Mouse (Mus musculus): ENCODE results near the gene Marc1. TPM values are rescaled to one million over a fixed set of nuclear protein-coding genes. Genes with fewer than 3 reads are reported as not detected.

The Marc1 gene
- total RNA-seq, 2 experiments from 2014 or later = 0.36 TPM; not detected in 1

DNA sequence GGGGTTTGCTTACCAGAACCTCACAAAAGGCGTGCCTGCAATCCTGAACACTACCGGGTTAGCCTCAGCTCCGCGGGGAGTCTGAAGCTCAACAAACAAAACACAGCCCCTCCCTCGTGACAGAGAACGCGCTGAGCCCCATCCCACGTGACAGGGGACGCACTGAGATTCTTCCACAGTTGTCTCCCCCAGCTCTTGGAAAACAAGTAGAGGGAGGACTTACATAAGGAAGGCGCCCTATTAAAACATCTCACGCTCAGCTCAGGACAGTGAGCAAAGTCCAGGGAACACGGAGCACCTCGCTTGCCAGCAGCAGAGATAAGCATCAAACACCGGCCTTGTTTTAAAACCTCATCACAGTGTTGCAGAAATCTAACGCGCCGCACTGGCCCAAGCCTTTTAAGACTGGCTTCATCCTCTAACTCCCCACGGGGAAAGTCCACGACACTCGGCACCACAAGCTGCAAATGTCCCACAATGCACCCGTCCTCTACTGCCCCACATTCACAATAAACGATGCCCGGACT lies 16.1 kb upstream of the Marc1 start:
- peak in 1 of 2 experiments; percentile 54 for DNase-seq (ENCODE audit: low spot score in 2 of 2)
- intact Hi-C loops (cut with DNase I) = loop anchor here (10.0 kb wide), 1 partner anchor 368 kb away; no protein-coding TSS in a partner anchor

DNA sequence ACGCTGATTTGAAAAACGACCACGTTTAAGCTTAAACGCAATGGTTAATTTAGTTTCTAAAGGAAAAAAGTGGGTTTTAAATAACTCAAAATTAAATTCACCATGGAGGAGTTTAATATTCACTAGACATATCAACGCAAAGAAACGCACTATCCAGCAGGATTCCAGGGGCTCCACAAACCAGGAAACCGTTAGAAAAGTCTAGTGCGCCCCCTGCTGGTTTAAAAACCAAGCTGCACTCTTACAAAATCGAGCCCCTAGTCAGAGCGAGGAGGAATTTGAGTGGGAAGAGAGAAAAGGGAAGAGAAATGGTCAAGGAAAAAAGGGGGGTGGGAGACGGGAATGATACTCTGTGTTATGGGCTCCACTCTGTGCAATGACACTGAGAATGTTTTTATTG lies 14.0 kb upstream of the Marc1 start:
- intact Hi-C loops (cut with DNase I) = loop anchor here (10.0 kb wide), 1 partner anchor 370 kb away; no protein-coding TSS in a partner anchor
- peak; percentile 66 to 71 for DNase-seq (ENCODE audit: low spot score in 2 of 2)

DNA sequence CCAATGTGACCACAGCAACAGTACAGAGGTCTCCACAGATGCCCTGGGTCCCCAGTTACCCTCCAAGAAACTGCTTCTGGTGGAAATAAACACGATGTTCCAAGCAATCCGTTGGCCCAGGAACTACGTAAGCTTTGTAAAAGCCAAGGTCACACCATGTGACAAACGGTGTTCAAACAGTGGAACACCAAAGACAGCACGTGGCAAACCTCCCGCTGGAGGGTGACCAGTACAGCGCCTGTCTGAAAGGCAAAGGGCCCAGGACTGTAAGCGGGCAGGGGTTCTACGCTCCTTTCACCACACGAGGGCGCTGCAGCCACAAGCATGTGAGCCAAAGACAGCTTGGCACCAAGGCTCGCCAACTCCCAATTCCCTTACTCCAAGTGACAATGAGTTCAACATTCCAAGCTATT lies 13.3 kb upstream of the Marc1 start:
- intact Hi-C loops (cut with DNase I) = loop anchor here (10.0 kb wide), 1 partner anchor 370 kb away; no protein-coding TSS in a partner anchor
- peak; percentile 89 to 93 for DNase-seq (ENCODE audit: low spot score in 2 of 2)

DNA sequence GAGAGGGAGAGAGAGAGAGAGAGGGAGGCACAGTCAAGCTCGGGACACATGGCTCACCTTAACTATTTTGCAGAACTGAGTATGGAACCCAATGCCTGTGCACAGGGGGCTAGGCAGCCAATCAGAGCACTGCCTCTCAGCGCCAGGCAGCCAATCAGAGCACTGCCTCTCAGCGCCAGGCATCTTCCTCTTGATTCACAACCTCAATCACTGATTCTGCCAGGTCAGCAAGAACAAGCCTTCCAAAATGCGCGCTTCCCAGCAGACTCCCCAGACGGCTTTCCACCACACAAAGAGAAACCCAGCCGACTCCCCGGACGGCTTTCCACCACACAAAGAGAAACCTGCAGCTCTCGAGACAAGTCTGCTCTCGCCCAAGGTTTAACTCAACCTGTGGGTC lies 11.6 kb upstream of the Marc1 start:
- DNase-seq (ENCODE audit: low spot score in 2 of 2) = peak; percentile 62 to 72
- intact Hi-C loops (cut with DNase I) = loop anchor here (10.0 kb wide), 1 partner anchor 372 kb away; no protein-coding TSS in a partner anchor

DNA sequence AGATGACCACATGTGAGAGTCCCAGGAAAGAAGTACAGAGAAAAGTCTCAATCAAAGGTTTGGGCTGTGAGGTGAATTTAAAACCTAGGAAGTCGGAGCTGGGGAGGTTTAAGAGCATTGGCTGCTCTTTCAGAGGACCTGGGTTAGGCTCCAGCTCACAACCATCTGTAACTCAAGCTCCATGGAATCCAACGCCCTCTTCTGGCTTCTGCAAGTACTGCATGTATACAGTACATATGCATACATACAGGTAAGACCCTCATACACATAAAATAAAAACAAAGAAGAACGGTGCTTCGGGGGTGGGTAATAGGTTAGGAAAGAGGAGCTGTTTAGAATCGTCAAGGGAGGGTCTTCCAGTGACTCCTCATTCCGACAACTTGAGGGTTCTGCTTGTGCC lies 6.7 kb upstream of the Marc1 start:
- intact Hi-C loops (cut with DNase I) = no loop called here
- DNase-seq (ENCODE audit: low spot score in 2 of 2) = no peak

DNA sequence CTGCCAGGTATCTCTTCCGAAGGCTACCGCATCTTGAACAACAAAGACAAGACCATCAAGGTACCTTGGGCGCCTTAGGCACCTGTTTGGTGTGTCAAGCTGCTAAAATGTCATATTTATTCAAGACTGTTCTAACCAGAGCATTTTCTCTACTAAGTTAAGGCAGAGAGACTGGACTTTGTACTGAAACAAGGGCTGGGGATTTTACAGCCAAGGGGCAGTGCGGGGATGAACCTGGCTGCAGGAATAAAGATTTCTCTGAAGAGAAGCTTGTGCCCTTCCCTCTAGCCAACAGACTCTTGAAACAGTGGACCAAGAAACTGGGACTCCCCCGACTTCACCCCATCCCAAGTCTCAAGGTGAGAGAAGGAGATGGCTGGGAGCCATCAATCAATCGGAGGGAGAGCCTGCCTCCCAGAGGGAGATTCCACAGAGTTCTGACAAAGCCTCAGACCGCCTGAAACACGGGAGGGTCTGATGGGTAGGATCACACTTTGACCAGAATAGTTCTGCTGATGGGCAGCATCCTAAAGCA lies 670 bp upstream of the Marc1 start:
- intact Hi-C loops (cut with DNase I) = no loop called here
- no peak for DNase-seq (ENCODE audit: low spot score in 2 of 2)

DNA sequence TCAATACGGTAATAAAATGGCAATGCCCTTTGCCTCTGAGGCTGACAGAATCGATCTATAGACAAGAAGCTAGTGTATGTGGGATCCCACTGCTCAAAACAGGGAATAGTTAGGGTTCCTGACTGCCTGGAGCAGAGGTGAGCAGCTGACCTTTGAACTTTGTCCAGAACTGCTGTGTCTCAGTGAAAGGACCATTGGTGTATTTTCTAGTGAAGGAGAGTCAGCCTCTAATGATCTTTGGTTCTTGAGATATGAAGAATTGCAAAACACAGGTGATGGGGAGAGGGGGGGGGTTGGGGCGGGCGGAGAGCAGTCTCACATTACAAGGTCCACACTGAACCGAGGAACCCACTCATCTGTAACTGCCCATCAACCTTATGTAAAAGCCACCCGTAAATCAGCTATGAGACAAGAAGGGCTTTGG lies 1.5 kb downstream of the Marc1 start:
- DNase-seq (ENCODE audit: low spot score in 2 of 2) = no peak
- intact Hi-C loops (cut with DNase I) = no loop called here

DNA sequence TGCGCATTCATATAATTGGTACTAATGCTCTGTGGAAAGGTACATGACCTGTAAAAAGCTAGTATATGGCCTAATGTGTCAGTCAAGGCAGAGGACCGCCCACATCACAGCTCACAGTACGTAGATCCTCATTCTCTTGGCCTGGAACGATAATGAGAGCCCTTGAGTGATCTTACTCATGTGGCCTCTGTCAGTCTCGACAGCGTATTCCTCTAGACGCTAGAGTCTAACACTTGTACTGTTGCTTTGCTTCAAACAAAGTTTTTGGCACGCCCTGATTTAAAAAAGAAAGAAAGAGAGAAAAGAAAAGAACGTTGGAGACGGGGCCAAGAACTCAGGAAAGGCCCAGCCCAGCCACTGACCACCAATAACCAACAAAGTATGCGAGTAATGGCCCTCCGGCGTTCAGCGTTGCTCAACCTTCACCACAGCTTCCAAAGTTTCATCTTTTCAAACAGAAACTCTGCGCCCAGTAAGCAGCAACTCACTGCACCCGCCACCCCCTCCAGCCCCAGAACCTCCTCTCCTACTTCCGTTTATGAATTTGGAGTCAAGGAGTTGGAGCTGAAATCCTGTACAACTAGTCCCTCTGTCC lies 2.6 kb downstream of the Marc1 start:
- intact Hi-C loops (cut with DNase I) = no loop called here
- no peak for DNase-seq (ENCODE audit: low spot score in 2 of 2)

DNA sequence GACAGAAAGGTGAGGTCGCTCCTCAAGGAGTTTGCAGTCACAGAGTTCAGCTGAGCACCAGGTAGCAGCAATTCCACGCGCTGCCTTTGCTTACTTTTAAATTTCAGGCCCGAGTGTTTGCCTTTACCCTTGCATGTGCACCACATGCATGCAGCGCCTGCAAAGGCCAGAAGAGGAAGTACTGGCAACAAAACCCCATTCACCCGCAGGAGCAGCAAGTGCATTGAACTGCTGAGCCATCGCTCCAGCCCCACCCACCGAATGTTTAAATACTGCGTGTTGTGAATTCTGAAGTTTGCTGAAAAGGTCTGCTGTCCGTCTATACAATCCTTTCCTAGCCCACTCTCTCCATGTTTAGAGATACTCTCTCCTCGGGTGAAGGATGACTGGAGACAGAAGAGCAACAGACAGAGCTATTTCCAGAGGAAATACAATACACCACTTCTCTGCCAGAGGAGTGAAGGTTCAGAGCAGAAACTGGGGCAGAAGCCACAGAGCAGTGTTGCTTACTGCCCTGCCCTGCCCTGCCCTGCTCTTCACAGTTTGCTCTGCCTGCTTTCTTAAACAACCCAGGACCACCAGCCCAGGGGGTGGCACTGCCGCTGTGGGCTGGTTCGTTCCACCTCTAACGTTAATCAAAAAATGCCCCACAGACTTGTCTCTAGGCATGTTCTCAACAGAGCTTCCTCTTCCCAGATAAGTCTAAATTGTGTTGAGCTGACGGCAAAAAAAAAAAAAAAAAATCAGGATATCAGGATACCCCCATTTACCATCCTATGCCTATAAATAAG lies 3.3 kb downstream of the Marc1 start:
- DNase-seq (ENCODE audit: low spot score in 2 of 2) = peak in 1 of 2 experiments; percentile 21
- intact Hi-C loops (cut with DNase I) = no loop called here

DNA sequence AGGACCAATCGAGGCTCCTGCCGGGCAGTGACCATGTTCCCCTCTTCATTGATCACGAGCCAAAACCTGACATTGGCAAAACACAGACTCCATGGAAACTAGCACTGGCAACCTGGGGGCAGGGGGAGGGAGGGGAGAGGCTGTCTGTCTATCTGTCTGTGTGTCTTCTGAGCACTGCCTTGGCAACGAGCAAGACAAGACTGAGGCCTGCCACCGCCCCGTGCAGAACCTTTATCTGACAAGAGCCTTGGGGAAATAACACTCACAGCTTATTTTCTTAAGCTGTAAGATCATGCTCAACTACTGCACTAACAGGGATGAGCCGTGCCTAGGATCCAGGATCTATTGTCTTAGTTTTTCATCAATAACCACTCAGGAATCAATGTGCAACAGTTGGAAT lies 4.0 kb downstream of the Marc1 start:
- intact Hi-C loops (cut with DNase I) = no loop called here
- DNase-seq (ENCODE audit: low spot score in 2 of 2) = no peak

DNA sequence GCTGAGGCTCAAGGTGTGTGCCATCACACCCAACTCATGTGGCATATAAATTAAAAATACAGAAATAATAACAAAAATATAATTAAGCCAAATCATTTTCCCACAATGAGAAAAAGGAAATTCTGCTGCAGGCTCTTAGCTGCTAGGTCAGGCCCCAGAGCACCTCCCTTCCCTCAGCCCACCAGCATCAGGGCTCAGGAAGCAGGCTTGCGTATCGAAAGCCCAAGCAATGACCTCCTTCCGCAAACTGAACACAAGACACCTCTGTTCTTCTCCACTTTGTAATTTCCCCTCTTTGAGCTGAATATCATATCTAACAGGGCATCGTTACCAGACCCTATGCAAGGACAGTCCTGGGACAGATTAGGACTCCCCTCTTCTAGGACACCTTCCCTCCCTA lies 5.4 kb downstream of the Marc1 start:
- intact Hi-C loops (cut with DNase I) = no loop called here
- DNase-seq (ENCODE audit: low spot score in 2 of 2) = no peak

DNA sequence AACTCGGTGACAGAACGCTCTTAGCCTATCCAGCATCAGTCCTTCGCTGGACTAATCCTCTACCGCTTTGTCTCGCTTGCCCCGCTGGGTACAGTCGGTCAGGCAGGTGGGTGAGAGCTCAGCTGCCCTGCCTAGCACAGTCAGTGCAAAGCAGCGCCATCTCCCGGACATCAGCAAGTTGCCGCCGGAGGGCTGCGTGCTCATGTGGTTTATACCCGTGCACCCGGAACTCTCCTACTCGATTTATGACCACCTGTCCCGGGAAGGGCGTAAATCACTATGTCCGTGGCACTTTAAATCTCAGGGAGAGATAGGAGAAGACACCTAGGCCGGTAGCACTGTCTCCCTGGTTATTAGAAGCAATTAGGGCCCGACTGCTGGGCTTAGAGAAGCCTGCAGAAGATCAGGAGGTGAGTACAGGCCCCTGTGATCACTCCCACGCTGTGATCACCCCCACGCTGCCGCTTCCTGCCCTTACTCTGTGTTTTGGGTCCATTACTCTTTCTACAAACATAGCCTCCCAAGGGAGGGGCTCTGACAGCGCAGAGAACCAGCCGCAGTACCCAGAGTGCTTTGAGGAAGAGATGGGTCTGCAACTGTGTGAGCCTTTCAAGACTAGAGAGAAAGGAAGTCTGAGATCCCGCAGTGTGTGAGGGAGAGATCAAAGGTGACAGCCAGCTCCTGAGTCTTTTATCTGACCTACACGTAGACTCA lies 17.8 kb downstream of the Marc1 start:
- intact Hi-C loops (cut with DNase I) = no loop called here
- peak; percentile 22 to 25 for DNase-seq (ENCODE audit: low spot score in 2 of 2)

DNA sequence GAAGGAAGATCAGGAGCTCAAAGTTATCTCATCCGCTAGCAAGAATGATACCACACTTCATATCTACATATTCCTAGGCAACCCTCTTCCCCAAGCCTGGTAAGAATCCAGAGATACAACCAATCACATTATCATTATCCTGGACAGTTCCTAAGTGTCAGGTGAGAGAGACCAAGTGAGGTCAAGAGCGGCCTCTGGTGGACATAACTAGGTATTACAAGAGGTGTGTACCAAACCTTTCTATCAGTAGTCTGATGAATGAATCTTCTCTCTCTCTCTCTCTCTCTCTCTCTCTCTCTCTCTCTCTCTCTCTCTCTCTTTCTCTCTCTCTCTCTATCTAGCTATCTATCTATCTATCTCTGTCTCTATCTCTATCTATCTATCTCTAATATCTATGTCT lies 20.0 kb downstream of the Marc1 start:
- intact Hi-C loops (cut with DNase I) = no loop called here
- peak; percentile 47 to 64 for DNase-seq (ENCODE audit: low spot score in 2 of 2)

DNA sequence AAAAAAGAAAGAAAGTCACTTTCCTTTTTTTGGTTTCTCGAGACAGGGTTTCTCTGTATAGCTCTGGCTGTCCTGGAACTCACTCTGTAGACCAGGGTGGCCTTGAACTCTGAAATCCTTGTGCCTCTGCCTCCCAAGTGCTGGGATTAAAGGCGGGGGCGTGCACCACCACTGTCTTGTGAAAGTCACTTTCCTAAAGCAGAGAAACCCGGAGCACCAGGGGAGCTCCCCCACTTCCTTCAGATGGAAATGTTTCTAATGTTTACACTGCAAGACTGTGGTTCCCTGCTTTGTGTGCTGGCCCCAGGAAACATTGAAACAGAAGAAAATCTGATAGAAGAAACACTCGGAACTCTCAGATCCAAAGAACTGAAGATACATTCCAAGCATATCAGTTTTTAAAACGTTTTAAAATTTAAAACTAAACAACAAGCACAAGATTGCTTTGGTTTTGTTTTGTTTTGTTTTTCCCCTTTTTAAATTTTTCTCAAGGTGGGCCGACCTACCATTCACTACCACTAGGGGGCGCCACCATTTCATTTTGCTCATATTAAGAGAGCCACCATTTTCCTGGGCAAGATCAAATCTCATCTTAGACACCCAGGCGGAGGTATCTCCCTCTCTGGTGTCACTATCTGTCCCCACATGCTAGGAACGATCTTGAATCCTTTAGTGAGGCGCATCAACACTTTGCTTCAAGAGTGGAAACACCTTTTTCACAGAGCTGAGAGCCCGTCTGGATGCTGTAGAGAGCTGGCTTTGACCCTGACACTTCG lies 24.5 kb downstream of the Marc1 start:
- intact Hi-C loops (cut with DNase I) = no loop called here
- DNase-seq (ENCODE audit: low spot score in 2 of 2) = no peak

DNA sequence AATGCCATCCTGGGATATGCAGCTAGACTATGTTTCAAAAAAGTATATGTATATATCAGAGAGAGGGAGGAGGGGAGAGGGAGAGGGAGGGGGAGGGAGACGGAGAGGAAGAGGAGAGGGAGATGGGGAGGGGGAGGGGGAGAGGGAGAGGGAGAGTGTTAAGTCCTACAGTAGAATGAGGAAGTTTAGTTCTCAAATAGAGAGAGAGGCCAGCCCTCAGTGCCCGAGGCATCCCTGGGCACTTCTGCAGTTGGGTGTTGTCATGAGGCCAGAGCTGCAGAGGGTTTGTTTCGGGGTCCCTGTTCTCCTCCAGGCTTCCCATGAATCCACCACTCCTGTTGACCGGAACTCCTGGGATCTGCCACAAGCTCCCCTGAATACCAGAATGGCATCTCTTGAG lies 27.5 kb downstream of the Marc1 start:
- DNase-seq (ENCODE audit: low spot score in 2 of 2) = no peak
- intact Hi-C loops (cut with DNase I) = no loop called here

DNA sequence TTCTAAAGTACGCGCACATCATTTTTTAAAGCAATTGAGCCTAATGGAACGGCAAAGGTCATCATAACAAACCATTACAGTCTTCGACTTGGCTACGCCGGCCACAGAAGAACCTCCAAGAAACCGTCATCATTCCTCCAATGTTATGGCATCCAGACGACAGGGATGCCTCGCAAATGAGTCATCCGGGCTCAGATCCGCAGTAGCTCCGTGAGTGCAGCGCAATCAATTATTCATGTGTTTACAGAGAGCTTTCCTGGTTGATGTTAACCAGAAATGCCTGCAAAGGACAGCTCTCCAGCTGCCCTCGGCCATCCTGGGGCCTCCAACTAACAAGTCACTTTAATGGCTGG lies 29.0 kb downstream of the Marc1 start:
- intact Hi-C loops (cut with DNase I) = no loop called here
- DNase-seq (ENCODE audit: low spot score in 2 of 2) = no peak

DNA sequence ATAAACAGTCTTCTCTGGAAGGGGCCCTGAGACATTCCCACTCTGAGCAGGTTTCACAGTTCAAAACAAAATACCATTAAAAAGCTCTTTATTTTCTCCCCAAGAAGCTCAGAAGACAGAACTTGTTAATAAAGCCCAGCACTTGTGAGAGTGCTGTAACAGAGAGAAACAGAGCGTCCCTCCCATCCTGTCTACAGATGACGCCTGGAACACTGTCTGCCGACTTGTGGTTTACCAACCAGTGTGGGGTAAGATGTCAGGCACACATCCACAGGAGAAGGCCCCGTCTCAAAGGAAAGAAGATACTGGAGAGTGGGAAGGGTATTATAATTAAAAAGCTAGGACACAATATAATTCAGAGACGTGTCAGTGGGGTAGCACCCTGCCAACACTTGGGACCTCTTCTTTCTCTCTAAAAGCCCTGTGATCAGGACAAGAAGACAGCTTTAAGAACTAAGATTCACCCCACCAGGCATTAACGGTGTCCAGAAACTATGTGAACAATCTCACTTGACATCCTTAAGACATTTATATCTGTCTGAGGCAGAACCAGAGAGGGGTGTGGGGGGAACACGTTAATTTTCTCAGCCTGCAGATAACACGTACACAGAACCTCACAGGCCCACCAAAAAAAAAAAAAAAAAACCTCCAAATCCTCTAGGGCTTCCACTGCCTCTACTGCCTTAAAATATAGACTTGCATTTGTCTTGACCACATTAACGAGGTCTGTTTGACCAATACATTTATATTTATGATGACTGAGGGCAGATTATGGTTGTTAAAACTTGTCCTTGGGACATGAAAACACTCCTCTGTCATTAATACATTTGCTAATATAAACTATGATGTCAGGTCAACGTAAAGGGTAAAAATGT lies 29.6 kb downstream of the Marc1 start:
- no peak for DNase-seq (ENCODE audit: low spot score in 2 of 2)
- intact Hi-C loops (cut with DNase I) = no loop called here

DNA sequence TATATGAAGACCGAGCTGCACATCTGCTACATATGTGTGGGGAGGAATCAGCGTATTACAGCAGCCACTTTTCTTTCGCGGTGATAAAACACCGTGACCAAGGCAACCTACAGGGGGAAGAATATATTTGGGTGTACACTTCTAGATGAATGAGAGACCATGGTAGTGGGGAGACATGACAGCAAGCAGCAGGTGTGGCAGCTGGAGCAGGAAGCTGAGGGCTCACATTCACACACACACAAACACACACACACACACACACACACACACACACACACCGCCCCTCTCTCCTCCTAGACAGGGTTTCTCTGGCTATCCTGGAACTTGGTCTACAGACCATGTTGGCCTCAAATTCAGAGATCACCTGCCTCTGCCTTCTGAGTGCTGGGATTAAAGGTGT lies 33.0 kb downstream of the Marc1 start:
- no peak for DNase-seq (ENCODE audit: low spot score in 2 of 2)
- intact Hi-C loops (cut with DNase I) = no loop called here

All from left cerebral cortex, postnatal 14 days (tissue).